Mouse (Mus musculus): ENCODE results near the gene Psg16. TPM values are rescaled to one million over a fixed set of nuclear protein-coding genes. Genes with fewer than 3 reads are reported as not detected.

Psg16 gene
- total and polyA plus RNA-seq, 3 experiments = 0.27 TPM; not detected in 2

GRCm38 (mm10) chr7:17025896-17026622 lies 47.8 kb upstream of the Psg16 start:
- Histone ChIP-seq H3K27ac (ENCODE audit: insufficient read depth, low read depth) (peak overlapping the region; percentile 48; the same call in 1 of the 2 replicates), H3K36me3 (replicated peaks in 1 of 2; ENCODE audit: control insufficient read depth in 1 of 2, insufficient read depth in 1 of 2, low read length in 1 of 2) (peaks cover 27 to 38% of the 10 kb centered on the region in 2 experiments), H3K9me3 (replicated peaks; ENCODE audit: low read length) (no peaks in the 10 kb centered on the region), H3K4me2 (ENCODE audit: insufficient read depth, low read depth, poor library complexity, severe bottlenecking) (peak overlapping the region; percentile 95), H3K4me3 (replicated peaks in 1 of 3; ENCODE audit: low read depth in 2 of 3, low read length in 2 of 3, poor library complexity in 1 of 3) (peak overlapping the region; percentile 80 to 94 (median 94)), H3K27me3 (replicated peaks) (peaks cover 4% of the 10 kb centered on the region), H3K4me1 (ENCODE audit: control insufficient read depth in 1 of 2, insufficient read depth in 2 of 2) (peaks cover 17 to 53% of the 10 kb centered on the region in 2 experiments), H3K79me2 (replicated peaks; ENCODE audit: control insufficient read depth, extremely low read depth, insufficient read depth, poor library complexity, severe bottlenecking) (peaks cover 50% of the 10 kb centered on the region), H3K9ac (ENCODE audit: insufficient read depth, low read depth) (peak overlapping the region; percentile 80)
- in situ Hi-C loops (cut with MboI; ENCODE audit: low pct_ligation_motif_present, low pct_unique_long_range_greater_than_20kb, low sequenced_read_pairs) = no loop called here
- no peak for DNase-seq (ENCODE audit: extremely low read depth)
- dilution Hi-C loops (cut with MboI; ENCODE audit: extremely low pct_ligation_motif_present, extremely low pct_unique_long_range_greater_than_20kb, low sequenced_read_pairs) = no loop called here
- TF ChIP-seq E2F4 (IDR thresholded peaks at IDR 0.05; ENCODE audit: insufficient replicate concordance, low read depth, low read length) = no peak
- no peak for TF ChIP-seq HCFC1 (IDR thresholded peaks at IDR 0.05; ENCODE audit: low read depth, low read length)
- TF ChIP-seq MAFK (IDR thresholded peaks at IDR 0.05; ENCODE audit: insufficient replicate concordance, low read length) = no peak
- no peak for TF ChIP-seq ZKSCAN1 (IDR thresholded peaks at IDR 0.05; ENCODE audit: borderline replicate concordance, low read depth, low read length)
- TF ChIP-seq TBP (conservative IDR thresholded peaks at IDR 0.05; ENCODE audit: low read depth, low read length) = no peak
- no peak for TF ChIP-seq ZC3H11A (IDR thresholded peaks at IDR 0.05; ENCODE audit: low read depth, low read length)
- TF ChIP-seq CTCF (conservative IDR thresholded peaks at IDR 0.05 in 1 of 2, IDR thresholded peaks at IDR 0.05 in 1 of 2; ENCODE audit: low read depth in 2 of 2, low read length in 2 of 2) = no peak
- TF ChIP-seq MYC (IDR thresholded peaks at IDR 0.05; ENCODE audit: low read depth, low read length) = peak; percentile 87
- TF ChIP-seq POLR2AphosphoS2 (IDR thresholded peaks at IDR 0.05; ENCODE audit: low read depth, low read length) = no peak
- no peak for TF ChIP-seq RCOR1 (conservative IDR thresholded peaks at IDR 0.05; ENCODE audit: low read depth, low read length)
- TF ChIP-seq NELFE (IDR thresholded peaks at IDR 0.05; ENCODE audit: low read depth, low read length) = no peak
- TF ChIP-seq GABPA (IDR thresholded peaks at IDR 0.05; ENCODE audit: insufficient replicate concordance, low read depth, low read length) = no peak
- no peak; the same call in 1 of the 2 replicates for TF ChIP-seq USF2 (conservative IDR thresholded peaks at IDR 0.05; ENCODE audit: low read depth, low read length)
- TF ChIP-seq ETS1 (conservative IDR thresholded peaks at IDR 0.05; ENCODE audit: low read depth, low read length) = no peak
- peak; percentile 79; the same call in 1 of the 2 replicates for TF ChIP-seq MAX (IDR thresholded peaks at IDR 0.05; ENCODE audit: low read length)
- TF ChIP-seq SIN3A (IDR thresholded peaks at IDR 0.05; ENCODE audit: low read length) = peak; percentile 65
- TF ChIP-seq CHD1 (IDR thresholded peaks at IDR 0.05; ENCODE audit: low read depth, low read length) = no peak
- TF ChIP-seq UBTF (IDR thresholded peaks at IDR 0.05; ENCODE audit: low read depth, low read length) = no peak
- TF ChIP-seq IRF4 (IDR thresholded peaks at IDR 0.05; ENCODE audit: low read depth, low read length) = no peak
- peak; percentile 23; the same call in 1 of the 2 replicates for TF ChIP-seq ELF1 (IDR thresholded peaks at IDR 0.05; ENCODE audit: low read depth, low read length)
- no peak for TF ChIP-seq CHD2 (IDR thresholded peaks at IDR 0.05; ENCODE audit: low read length)
- TF ChIP-seq ZMIZ1 (IDR thresholded peaks at IDR 0.05; ENCODE audit: low read depth, low read length) = no peak
- TF ChIP-seq KAT2A (IDR thresholded peaks at IDR 0.05; ENCODE audit: insufficient replicate concordance, low read length) = no peak
- TF ChIP-seq POLR2A (IDR thresholded peaks at IDR 0.05; ENCODE audit: low read depth, low read length) = no peak
- no peak for TF ChIP-seq USF1 (IDR thresholded peaks at IDR 0.05; ENCODE audit: low read depth, low read length)
- no peak for TF ChIP-seq SMC3 (IDR thresholded peaks at IDR 0.05; ENCODE audit: low read depth, low read length)
- TF ChIP-seq NRF1 (IDR thresholded peaks at IDR 0.05; ENCODE audit: low read depth, low read length) = no peak
- no peak for TF ChIP-seq JUND (conservative IDR thresholded peaks at IDR 0.05; ENCODE audit: low read depth, low read length)
- TF ChIP-seq MAZ (IDR thresholded peaks at IDR 0.05; ENCODE audit: low read depth, low read length) = no peak
- TF ChIP-seq JUN (IDR thresholded peaks at IDR 0.05; ENCODE audit: insufficient read depth, low read depth, low read length) = no peak
- TF ChIP-seq RAD21 (IDR thresholded peaks at IDR 0.05; ENCODE audit: low read depth, low read length) = no peak
- TF ChIP-seq EP300 (IDR thresholded peaks at IDR 0.05; ENCODE audit: low read length) = no peak
- TF ChIP-seq TCF12 (IDR thresholded peaks at IDR 0.05; ENCODE audit: low read depth, low read length) = 0 out of 2 replicates have a peak, but pooled peaks have one; percentile 4
- TF ChIP-seq ZNF384 (IDR thresholded peaks at IDR 0.05; ENCODE audit: low read depth, low read length) = no peak
- peak; percentile 65 for TF ChIP-seq MXI1 (IDR thresholded peaks at IDR 0.05; ENCODE audit: low read depth, low read length)
- TF ChIP-seq BHLHE40 (IDR thresholded peaks at IDR 0.05; ENCODE audit: low read depth, low read length) = peak; percentile 66
- TF ChIP-seq MEF2A (IDR thresholded peaks at IDR 0.05; ENCODE audit: borderline replicate concordance, low read depth, low read length) = no peak
- no peak for TF ChIP-seq PAX5 (IDR thresholded peaks at IDR 0.05; ENCODE audit: low read length)
